In the genomic region with DNA sequence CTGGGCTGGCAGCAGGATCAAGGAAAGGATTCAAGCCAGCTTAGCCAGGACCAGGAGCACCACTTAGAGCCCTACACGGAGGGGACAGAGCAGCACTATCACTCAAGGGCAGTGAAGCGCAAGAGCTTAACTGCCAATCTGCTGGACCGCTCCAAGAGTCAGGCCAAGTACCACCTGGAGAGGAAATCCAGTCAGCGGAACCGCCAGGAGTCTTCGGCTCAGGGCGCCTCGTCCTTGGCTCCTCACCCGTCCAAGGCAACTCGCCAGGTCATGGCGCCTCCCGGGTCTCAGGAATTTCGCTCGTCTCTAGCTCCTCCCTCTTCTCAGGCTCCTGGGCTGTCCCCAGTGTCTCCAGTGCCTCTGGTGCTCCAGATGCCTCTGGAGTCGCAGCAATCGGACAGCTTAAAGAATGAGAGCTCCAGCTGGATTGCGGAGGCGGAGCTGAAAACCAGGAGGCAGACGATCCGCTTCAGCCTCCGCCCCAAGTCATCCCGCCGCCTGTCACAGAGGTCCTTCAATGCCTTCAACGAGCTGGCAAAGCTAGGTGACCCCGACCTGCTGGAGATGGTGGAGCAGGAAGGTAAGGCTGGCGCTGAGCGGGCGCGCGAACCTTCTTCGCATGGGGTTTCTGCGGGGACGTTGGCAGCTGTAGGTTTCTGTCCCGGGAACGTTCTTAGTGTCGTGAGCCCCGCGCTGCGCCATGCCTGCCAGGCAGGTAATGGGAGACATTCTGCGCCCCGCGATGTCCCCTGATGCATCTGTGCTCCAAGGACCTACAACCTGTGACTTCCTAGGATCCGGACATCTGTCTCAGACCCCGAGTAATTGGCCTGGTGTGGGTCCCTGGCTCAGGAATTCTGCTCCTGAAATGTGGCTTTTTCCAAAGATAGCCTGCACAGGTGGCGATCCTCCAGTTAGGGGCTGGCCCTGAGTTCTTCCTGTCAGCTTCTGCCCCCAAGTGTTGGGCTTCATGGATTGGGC, we compare ENCODE assay signal across 8 mouse cellular contexts. TPM values are rescaled to one million over a fixed set of nuclear protein-coding genes. Genes with fewer than 3 reads are reported as not detected.
A peak's percentile ranks its signal among the peaks of the same experiment; 100 is the strongest.
DNase-seq lines count a peak whose midpoint lies in the region; ATAC-seq and TF ChIP-seq lines count a peak whose summit lies in the region.

TSS of gene Ano5 (plus strand) at position 359 of the 981 bp plus-strand sequence.

- H3K9me3 ChIP-seq in forebrain, postnatal 0 days (ENCODE audit: low read length), result no peaks in the 10 kb centered on the region
- no peaks in the 10 kb centered on the region for H3K9me3 ChIP-seq in hindbrain, embryonic 10.5 days

- 12% methylated on average over 45 of the region's 45 CpGs for WGBS in spleen, adult 2 months
- 2% methylated on average over 45 of the region's 45 CpGs for WGBS in forebrain, postnatal 0 days
- 2% methylated on average over 45 of the region's 45 CpGs for WGBS in hindbrain, embryonic 10.5 days
- 4% methylated on average over 45 of the region's 45 CpGs for whole genome bisulfite sequencing in lung, adult 2 months
- WGBS in thymus, adult 2 months, result 13% methylated on average over 45 of the region's 45 CpGs

- no peak for TF ChIP-seq CTCF in spleen, adult 2 months (IDR thresholded peaks at IDR 0.05; ENCODE audit: extremely low read depth, insufficient read depth, insufficient read length, insufficient replicate concordance)
- 0 out of 2 replicates have a peak, but pooled peaks have one; percentile 9 for TF ChIP-seq CTCF in forebrain, postnatal 0 days (IDR thresholded peaks at IDR 0.05; ENCODE audit: low read depth)
- no peak for TF ChIP-seq CTCF in lung, adult 2 months (IDR thresholded peaks at IDR 0.05; ENCODE audit: insufficient read depth, low read length)
- no peak for TF ChIP-seq CTCF in thymus, adult 2 months (IDR thresholded peaks at IDR 0.05; ENCODE audit: borderline replicate concordance, control insufficient read depth, extremely low read depth, insufficient read depth, low read length, poor library complexity)

- H3K9ac ChIP-seq in forebrain, postnatal 0 days, result peak within 1 kb of the TSS; percentile 62

- no peak within 1 kb of the TSS for H3K27ac ChIP-seq in spleen, adult 2 months (ENCODE audit: insufficient read depth, low read length)
- no peak within 1 kb of the TSS for H3K27ac ChIP-seq in forebrain, postnatal 0 days (ENCODE audit: low read depth, low read length)
- peak within 1 kb of the TSS; percentile 40; the same call in 1 of the 2 replicates for H3K27ac ChIP-seq in hindbrain, embryonic 10.5 days
- no peak within 1 kb of the TSS for H3K27ac ChIP-seq in thymus, adult 2 months (ENCODE audit: control insufficient read depth, insufficient read depth, low read length)

- peak within 1 kb of the TSS; percentile 17; the same call in 1 of the 2 replicates for H3K4me3 ChIP-seq in spleen, adult 2 months (ENCODE audit: extremely low read depth, insufficient read depth, insufficient read length)
- peak within 1 kb of the TSS; percentile 52 for H3K4me3 ChIP-seq in forebrain, postnatal 0 days (ENCODE audit: low read depth, low read length)
- peak within 1 kb of the TSS; percentile 62 for H3K4me3 ChIP-seq in hindbrain, embryonic 10.5 days
- peak within 1 kb of the TSS; percentile 49 for H3K4me3 ChIP-seq in lung, adult 2 months (replicated peaks; ENCODE audit: extremely low read depth, low read depth, low read length)
- no peak within 1 kb of the TSS for H3K4me3 ChIP-seq in thymus, adult 2 months (ENCODE audit: control insufficient read depth, insufficient read depth, low read length)

- TF ChIP-seq POLR2A in spleen, adult 2 months (IDR thresholded peaks at IDR 0.05; ENCODE audit: low read depth, low read length), result no peak
- no peak for TF ChIP-seq POLR2A in lung, adult 2 months (IDR thresholded peaks at IDR 0.05; ENCODE audit: borderline replicate concordance, extremely low read depth, low read depth, low read length)
- TF ChIP-seq POLR2A in thymus, adult 2 months (IDR thresholded peaks at IDR 0.05; ENCODE audit: control insufficient read depth, extremely low read depth, insufficient read depth, low read length, poor library complexity), result no peak

- peak within 1 kb of the TSS; percentile 85 for H3K4me2 ChIP-seq in forebrain, postnatal 0 days (ENCODE audit: low read depth)

- peak; percentile 63 for ATAC-seq in forebrain, postnatal 0 days

- no peak for DNase-seq in spleen, adult 2 months (ENCODE audit: low read depth in 1 of 2, low spot score in 2 of 2)
- DNase-seq in spleen, adult 12 weeks (ENCODE audit: low spot score), result no peak
- peak; percentile 43 for DNase-seq in forebrain, postnatal 0 days
- peak; percentile 47 for DNase-seq in hindbrain, embryonic 10.5 days (ENCODE audit: low spot score)
- DNase-seq in layer of hippocampus, adult 9-10 months (ENCODE audit: low spot score), result peak; percentile 2
- peak; percentile 3 for DNase-seq in lung, adult 2 months
- DNase-seq in ovary, postnatal 14 days (ENCODE audit: low spot score), result peak; percentile 62
- no peak for DNase-seq in thymus, adult 2 months

- H3K27me3 ChIP-seq in spleen, adult 2 months (ENCODE audit: control insufficient read depth, insufficient read depth, low read length), result no peaks in the 10 kb centered on the region
- H3K27me3 ChIP-seq in forebrain, postnatal 0 days (ENCODE audit: insufficient read depth, low read length), result no peaks in the 10 kb centered on the region
- H3K27me3 ChIP-seq in hindbrain, embryonic 10.5 days (ENCODE audit: insufficient read depth, poor library complexity, severe bottlenecking), result peaks cover 34% of the 10 kb centered on the region
- no peaks in the 10 kb centered on the region for H3K27me3 ChIP-seq in thymus, adult 2 months (ENCODE audit: control insufficient read depth, insufficient read depth, low read length)

- no peaks in the 10 kb centered on the region for H3K4me1 ChIP-seq in spleen, adult 2 months (ENCODE audit: control insufficient read depth, insufficient read depth, insufficient read length)
- H3K4me1 ChIP-seq in forebrain, postnatal 0 days (ENCODE audit: insufficient read depth), result no peaks in the 10 kb centered on the region
- H3K4me1 ChIP-seq in hindbrain, embryonic 10.5 days (replicated peaks), result peaks cover 11% of the 10 kb centered on the region
- H3K4me1 ChIP-seq in lung, adult 2 months (ENCODE audit: control insufficient read depth, insufficient read depth, low read length), result no peaks in the 10 kb centered on the region
- H3K4me1 ChIP-seq in thymus, adult 2 months (replicated peaks; ENCODE audit: control insufficient read depth, insufficient read depth, low read length), result no peaks in the 10 kb centered on the region

- no peaks in the 10 kb centered on the region for H3K36me3 ChIP-seq in spleen, adult 2 months (ENCODE audit: control insufficient read depth, insufficient read depth, low read length)
- H3K36me3 ChIP-seq in forebrain, postnatal 0 days (ENCODE audit: insufficient read depth), result no peaks in the 10 kb centered on the region
- H3K36me3 ChIP-seq in hindbrain, embryonic 10.5 days, result no peaks in the 10 kb centered on the region
- no peaks in the 10 kb centered on the region for H3K36me3 ChIP-seq in thymus, adult 2 months (ENCODE audit: control insufficient read depth, insufficient read depth, low read length)

RNA-seq across cellular contexts. Expression of gene Ano5, which starts in this region (rescaled TPM):
- polyA plus RNA-seq in spleen, adult 2 months (2012; rRNA removed), result 0.06 and 0.13 TPM in 2 replicates
- 0.92 and 1.2 TPM in 2 replicates for total RNA-seq in forebrain, postnatal 0 days (2014; rRNA removed)
- 0.33 and 0.77 TPM in 2 replicates for polyA plus RNA-seq in forebrain, postnatal 0 days (2015; fragmentation: Nextera tagmentation; extraction: Ambion mirVana)
- polyA plus RNA-seq in hindbrain, embryonic 10.5 days (2016; fragmentation: Nextera tagmentation; extraction: Ambion mirVana), result 0.02 and 0.18 TPM in 2 replicates
- polyA plus RNA-seq in lung, adult 2 months (2012; rRNA removed), result 0.17 and 0.53 TPM in 2 replicates
- not detected in 2 replicates for polyA plus RNA-seq in thymus, adult 2 months (2012; rRNA removed)

Comparison
In these comparisons a context has a peak if more than half of its experiments do, and no peak if none do; other contexts are left out.
1. Peak in DNase-seq, H3K4me3 ChIP-seq and H3K27ac ChIP-seq in hindbrain, embryonic 10.5 days; RNA of the gene not detected or under 1 TPM.
2. Peak in DNase-seq and H3K4me3 ChIP-seq in lung, adult 2 months; RNA of the gene not detected or under 1 TPM.
3. DNase-seq: peak in forebrain, postnatal 0 days (single experiment), layer of hippocampus, adult 9-10 months (single experiment) and ovary, postnatal 14 days (single experiment); none in spleen, adult 2 months (0 of 2), spleen, adult 12 weeks (single experiment) and thymus, adult 2 months (single experiment).